Mouse (Mus musculus): ENCODE measurements around the gene Ip6k1.

GRCm38 (mm10) chr9:108010385-108010784 is 8.1 kb downstream of the Ip6k1 start:
- TF ChIP-seq CTCF (IDR thresholded peaks at IDR 0.05) (no peak), EP300 (IDR thresholded peaks at IDR 0.05) (no peak)
